Comparison of ENCODE assay signal across 8 mouse cellular contexts in the genomic region with DNA sequence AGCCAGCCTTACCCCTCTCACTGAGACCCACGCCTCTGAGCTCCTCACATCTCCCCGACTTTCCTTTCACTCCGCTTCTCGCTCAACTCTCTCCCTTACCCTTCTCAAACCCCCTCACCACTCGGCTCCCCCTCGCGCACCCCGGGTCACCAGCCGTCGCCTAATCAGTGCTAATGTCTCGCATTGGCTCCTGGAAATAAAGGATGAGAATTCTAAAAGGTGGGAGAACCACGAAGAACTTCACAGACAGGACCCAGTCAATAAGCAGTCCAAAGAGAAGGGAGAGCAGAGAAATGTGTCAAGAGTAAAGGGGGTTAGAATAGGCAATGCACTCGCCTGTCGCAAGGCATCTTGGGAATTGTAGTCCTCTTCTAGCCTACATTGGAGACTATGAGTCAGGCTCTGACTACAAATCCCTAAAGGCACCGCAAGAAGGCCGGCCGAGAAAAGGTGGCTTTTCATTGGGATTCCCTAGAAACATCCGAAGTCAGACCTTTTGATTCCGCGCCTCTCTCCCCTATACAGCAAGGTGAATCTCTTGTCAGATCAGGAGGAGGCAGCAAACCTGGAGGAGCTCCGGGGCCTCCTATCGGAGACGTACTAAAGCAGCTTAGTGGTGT. TPM values are rescaled to one million over a fixed set of nuclear protein-coding genes. Genes with fewer than 3 reads are reported as not detected.
DNase-seq lines count a peak whose midpoint lies in the region; ATAC-seq and TF ChIP-seq lines count a peak whose summit lies in the region.

A gene (minus strand): TSS at position 324 of the 620 bp plus-strand sequence.

- H3K36me3 ChIP-seq in forebrain, embryonic 13.5 days (ENCODE audit: poor library complexity, severe bottlenecking) = peaks cover 16% of the 10 kb centered on the region; the same call in 1 of the 2 replicates
- H3K36me3 ChIP-seq in liver, postnatal 0 days (replicated peaks; ENCODE audit: insufficient read depth, low read length) = 0 out of 2 replicates have a peak, but pooled peaks cover 5% of the 10 kb centered on the region
- no peaks in the 10 kb centered on the region for H3K36me3 ChIP-seq in neural tube, embryonic 14.5 days (ENCODE audit: control insufficient read depth, insufficient read depth, low read length)

- TF ChIP-seq CTCF in liver, postnatal 0 days (IDR thresholded peaks at IDR 0.05; ENCODE audit: low read depth) = no peak

- 0 out of 2 replicates have a peak within 1 kb of the TSS, but pooled peaks have one; percentile 35 for H3K27ac ChIP-seq in forebrain, embryonic 13.5 days
- H3K27ac ChIP-seq in liver, postnatal 0 days (ENCODE audit: low read depth) = 0 out of 2 replicates have a peak within 1 kb of the TSS, but pooled peaks have one; percentile 34
- H3K27ac ChIP-seq in neural tube, embryonic 14.5 days (ENCODE audit: low read depth, low read length) = no peak within 1 kb of the TSS

- H3K4me1 ChIP-seq in forebrain, embryonic 13.5 days = peaks cover 9% of the 10 kb centered on the region
- H3K4me1 ChIP-seq in liver, postnatal 0 days (ENCODE audit: insufficient read depth) = peaks cover 3% of the 10 kb centered on the region
- peaks cover 4% of the 10 kb centered on the region; the same call in 1 of the 2 replicates for H3K4me1 ChIP-seq in neural tube, embryonic 14.5 days (ENCODE audit: control insufficient read depth, insufficient read depth, low read length)

- intact Hi-C loops in heart, postnatal 10 days (cut with DNase I) = no loop called here

- peak within 1 kb of the TSS; percentile 82 for H3K9ac ChIP-seq in forebrain, embryonic 13.5 days
- H3K9ac ChIP-seq in liver, postnatal 0 days (replicated peaks) = peak within 1 kb of the TSS; percentile 90
- peak within 1 kb of the TSS; percentile 71 for H3K9ac ChIP-seq in neural tube, embryonic 14.5 days (replicated peaks; ENCODE audit: low read depth, low read length)

- WGBS in forebrain, embryonic 13.5 days = 2% methylated on average over 23 of the region's 23 CpGs
- under 1% methylated on average over 23 of the region's 23 CpGs for WGBS in large intestine, adult 2 months
- WGBS in liver, postnatal 0 days (ENCODE audit: insufficient replicate concordance) = 1% methylated on average over 23 of the region's 23 CpGs
- 2% methylated on average over 23 of the region's 23 CpGs for WGBS in neural tube, embryonic 14.5 days

- H3K27me3 ChIP-seq in forebrain, embryonic 13.5 days = no peaks in the 10 kb centered on the region
- H3K27me3 ChIP-seq in liver, postnatal 0 days (ENCODE audit: insufficient read depth, low read length) = no peaks in the 10 kb centered on the region
- no peaks in the 10 kb centered on the region for H3K27me3 ChIP-seq in neural tube, embryonic 14.5 days (ENCODE audit: control insufficient read depth, insufficient read depth, low read length)

- ATAC-seq in cerebellum, adult (ENCODE audit: insufficient number of reproducible peaks, low FRiP score, low TSS enrichment) = peak; percentile 93
- ATAC-seq in forebrain, embryonic 13.5 days = peak; percentile 99
- peak; percentile 100 for ATAC-seq in liver, postnatal 0 days
- peak; percentile 97 for ATAC-seq in neural tube, embryonic 14.5 days (ENCODE audit: low read depth)

- peak within 1 kb of the TSS; percentile 79 for H3K4me2 ChIP-seq in forebrain, embryonic 13.5 days
- peak within 1 kb of the TSS; percentile 93 for H3K4me2 ChIP-seq in liver, postnatal 0 days (ENCODE audit: low read depth, low read length)
- H3K4me2 ChIP-seq in neural tube, embryonic 14.5 days (ENCODE audit: low read depth, low read length) = peak within 1 kb of the TSS; percentile 83

- peak within 1 kb of the TSS; percentile 66 for H3K4me3 ChIP-seq in forebrain, embryonic 13.5 days
- H3K4me3 ChIP-seq in liver, postnatal 0 days (ENCODE audit: low read depth, low read length) = peak within 1 kb of the TSS; percentile 84
- peak within 1 kb of the TSS; percentile 54 for H3K4me3 ChIP-seq in neural tube, embryonic 14.5 days (ENCODE audit: low read depth, low read length)

- DNase-seq in ES-CJ7 (ENCODE audit: low read depth, low spot score) = peak; percentile 97
- peak; percentile 95 to 96 for DNase-seq in heart, postnatal 10 days
- DNase-seq in large intestine, adult 2 months (ENCODE audit: low read depth, low spot score) = peak; percentile 96
- DNase-seq in liver, postnatal 0 days = peak; percentile 83
- DNase-seq in testis, postnatal 10 days (ENCODE audit: low spot score) = peak; percentile 87

- TF ChIP-seq EP300 in liver, postnatal 0 days (IDR thresholded peaks at IDR 0.05; ENCODE audit: low read depth) = no peak

- H3K9me3 ChIP-seq in forebrain, embryonic 13.5 days (replicated peaks) = no peaks in the 10 kb centered on the region
- H3K9me3 ChIP-seq in liver, postnatal 0 days (ENCODE audit: low read length) = no peaks in the 10 kb centered on the region
- H3K9me3 ChIP-seq in neural tube, embryonic 14.5 days (ENCODE audit: control insufficient read depth, low read length) = no peaks in the 10 kb centered on the region

RNA-seq across cellular contexts. Expression of the gene that starts here (rescaled TPM):
- polyA plus RNA-seq in forebrain, embryonic 13.5 days (2015; fragmentation: Nextera tagmentation; extraction: Ambion mirVana) = 36.3 and 42.6 TPM in 2 replicates
- total RNA-seq in heart, postnatal 10 days (2021) = 10 to 100 TPM; 15.5 to 18.7 TPM
- 30.3 and 31.1 TPM in 2 replicates for polyA plus RNA-seq in large intestine, adult 2 months (2012; rRNA removed)
- polyA plus RNA-seq in liver, postnatal 0 days (2015; fragmentation: Nextera tagmentation; extraction: Ambion mirVana) = 14.1 and 15.2 TPM in 2 replicates
- 20.7 and 21.0 TPM in 2 replicates for polyA plus RNA-seq in neural tube, embryonic 14.5 days (2014; fragmentation: Nextera tagmentation; extraction: Ambion mirVana)
